Mouse (Mus musculus) cerebellum, postnatal 14 days (tissue): Measurements from ENCODE around the gene Itpr2.

ENCODE experiments used
- DNase-seq, 2 experiments: peaks; one replicate each; pipeline ENCODE4 v3.0.0; 2021; ENCODE audit warnings: mixed read lengths in 2 of 2

The Itpr2 gene

GRCm38 (mm10) chr6:146140171-146140570, 361.9 kb downstream of the Itpr2 start:
- DNase-seq = no peak

GRCm38 (mm10) chr6:146136646-146137045, 365.4 kb downstream of the Itpr2 start:
- peak in 1 of 2 experiments; percentile 39 for DNase-seq

DNA sequence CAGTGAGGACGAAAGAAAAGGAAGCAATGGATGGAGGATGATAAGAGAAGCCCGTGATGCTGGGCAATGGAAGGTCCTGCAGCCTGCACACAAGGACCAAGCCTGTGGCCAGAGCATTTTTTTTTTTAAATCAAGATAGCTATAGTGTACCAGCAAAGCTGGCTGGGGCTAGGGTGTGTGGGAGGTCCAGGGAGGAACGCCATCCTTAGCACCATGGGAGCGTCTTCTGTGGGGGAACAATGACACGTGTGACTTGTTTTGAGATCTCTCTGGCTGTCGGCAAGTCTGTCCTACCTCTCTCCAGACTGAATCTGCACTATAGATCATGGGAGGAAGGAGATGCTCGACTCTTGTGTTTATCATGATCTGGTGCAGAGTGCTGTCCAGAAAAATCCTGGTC, 365.8 kb downstream of the Itpr2 start:
- no peak for DNase-seq

DNA sequence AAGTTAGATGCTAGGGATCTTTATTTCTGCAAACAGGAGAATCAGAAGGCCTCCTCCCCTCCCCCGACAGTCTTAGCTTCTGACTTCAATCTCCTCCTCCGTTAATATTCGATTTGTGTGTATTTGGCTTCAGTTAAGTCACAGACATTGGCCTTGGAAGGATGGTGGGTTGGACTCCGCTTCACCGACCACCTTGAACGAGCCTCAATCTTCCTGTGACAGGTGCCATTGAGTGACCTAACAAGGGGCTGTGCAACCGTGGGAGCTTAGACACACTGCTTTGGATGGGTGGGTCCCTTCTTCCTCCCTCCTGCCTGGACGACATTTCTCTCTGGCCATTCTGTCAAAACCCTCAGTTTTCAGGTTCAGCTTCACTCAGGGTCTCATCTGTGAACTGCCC, 366.7 kb downstream of the Itpr2 start:
- no peak for DNase-seq

GRCm38 (mm10) chr6:146133921-146134320, 368.1 kb downstream of the Itpr2 start:
- no peak for DNase-seq

- no peak for DNase-seq
These were observed 373.0 kb downstream of the Itpr2 start for GRCm38 (mm10) chr6:146129066-146129465.

DNA sequence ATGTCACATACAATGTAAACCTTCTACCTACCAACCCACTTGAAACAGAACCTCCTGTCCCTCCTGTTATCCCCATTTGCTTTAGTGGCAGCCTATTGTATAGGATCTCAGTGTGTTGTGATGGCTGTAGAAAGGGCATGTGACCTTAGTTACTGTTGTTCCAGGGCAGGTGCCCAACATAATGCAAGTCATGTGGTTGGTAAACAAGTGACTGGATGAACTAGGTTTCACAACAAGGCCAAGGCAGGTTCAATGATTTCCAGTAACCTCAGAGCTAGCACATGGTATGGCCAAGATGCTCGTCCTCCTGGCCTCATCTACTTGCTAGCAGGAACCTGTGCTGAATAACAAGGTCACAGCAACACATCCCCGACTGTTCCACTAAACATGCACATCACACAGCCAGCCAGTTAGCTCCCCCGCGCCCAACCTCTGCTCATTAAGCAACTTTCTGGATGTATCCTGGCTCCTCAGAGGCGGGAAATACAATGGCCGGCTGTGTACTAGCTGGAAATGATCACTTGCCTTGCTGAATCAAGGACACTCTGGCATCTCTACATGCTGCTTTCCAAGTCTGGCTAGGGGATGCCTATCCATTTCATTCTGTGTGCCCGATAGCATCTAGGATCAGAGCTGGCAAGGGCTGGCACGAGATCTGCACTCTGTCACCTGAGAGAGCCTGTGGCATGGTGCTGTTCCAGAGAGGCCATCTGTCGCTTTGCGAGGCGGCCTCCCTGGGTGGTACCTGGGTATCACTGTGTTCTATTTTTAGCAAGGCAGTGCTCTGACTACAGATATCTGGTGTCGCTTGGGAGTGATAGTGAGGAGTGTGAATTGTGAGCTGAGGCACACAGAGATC, 375.0 kb downstream of the Itpr2 start:
- peak; percentile 88 to 94 for DNase-seq

GRCm38 (mm10) chr6:146125621-146126020, 376.4 kb downstream of the Itpr2 start:
- DNase-seq = no peak

DNA sequence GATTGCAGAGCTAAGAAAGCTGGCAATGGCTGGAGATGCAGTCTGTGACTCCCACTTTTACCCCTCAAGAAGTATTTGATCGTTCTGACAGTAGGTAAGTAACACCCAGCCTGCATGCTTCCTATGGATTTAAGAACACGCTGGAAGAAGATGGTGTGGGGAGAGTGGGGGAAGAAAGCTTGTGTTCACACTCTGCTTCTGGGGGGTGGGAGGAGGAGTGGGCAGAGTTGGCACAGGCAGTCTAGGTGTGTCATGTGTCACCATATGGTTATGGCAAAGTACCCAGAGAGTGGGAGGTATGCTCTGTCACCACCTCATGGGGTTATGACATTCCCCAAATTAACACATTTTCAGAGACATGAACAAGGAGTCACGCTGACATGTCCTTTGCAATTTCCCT, 377.5 kb downstream of the Itpr2 start:
- no peak for DNase-seq

DNA sequence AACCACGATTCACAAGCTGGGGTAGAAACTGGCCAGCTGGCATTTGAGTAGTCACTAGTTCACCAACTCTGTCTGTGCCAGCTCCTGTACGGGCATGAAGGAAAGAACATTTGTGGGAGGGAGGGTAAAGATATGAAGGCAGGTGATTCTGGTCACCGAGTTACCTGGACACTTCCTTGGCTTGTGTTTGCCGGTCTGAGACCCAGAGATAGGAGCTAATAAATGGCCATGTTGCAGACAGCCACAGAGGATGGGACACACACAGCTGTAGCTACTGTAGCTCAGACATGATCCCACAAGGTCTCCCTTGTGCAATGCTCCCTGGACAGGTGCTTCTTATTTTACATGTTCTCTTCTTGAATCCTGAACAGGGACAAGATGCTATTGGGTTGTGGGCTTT, 378.4 kb downstream of the Itpr2 start:
- DNase-seq = no peak

DNA sequence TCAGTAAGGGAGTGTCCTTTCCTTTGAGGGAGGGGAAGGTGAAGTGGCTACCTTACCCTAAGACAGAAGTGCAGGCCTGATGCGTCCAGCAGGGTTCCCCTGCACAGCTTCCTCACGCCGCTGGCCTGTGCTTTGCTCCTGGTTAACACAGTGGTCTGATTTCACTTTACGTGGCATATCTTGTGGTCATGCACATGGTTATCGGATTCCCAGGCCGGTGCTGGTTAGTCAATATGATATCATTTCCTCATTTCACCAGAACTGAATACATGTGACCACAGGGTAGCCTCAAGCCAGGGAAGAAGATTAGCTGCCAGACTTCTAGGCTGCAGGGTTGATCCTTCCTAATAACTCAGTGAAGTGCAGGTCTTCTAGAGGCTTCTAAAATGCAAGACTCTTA, 381.9 kb downstream of the Itpr2 start:
- DNase-seq = no peak

DNA sequence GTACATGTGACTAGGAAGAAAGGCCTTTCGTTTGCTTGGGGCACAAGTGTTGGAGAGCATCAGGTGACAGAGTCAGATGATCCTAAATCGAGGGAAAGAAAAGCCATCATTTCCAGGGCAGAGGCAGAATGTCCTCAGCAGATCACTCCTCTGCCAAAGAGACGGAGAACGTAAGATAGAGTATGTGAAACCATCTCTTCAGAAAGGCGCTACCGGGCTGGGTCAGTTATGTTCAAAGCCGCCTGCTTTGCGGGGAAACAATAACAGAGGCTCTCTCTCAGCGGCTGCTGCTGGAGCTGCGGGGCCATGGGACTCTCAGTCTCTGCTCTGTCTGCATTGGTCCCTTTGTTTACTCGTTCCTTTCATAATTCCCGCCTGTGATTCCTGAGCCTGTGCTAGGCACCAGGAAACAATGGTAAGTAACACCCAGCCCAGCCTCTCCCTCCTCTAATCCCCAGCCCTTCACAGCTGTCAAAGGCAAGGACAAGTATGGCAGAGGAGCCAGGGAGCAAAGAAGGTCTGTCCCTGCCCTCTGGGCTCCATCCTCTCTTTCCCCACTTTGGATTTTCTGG, 387.2 kb downstream of the Itpr2 start:
- no peak for DNase-seq

DNA sequence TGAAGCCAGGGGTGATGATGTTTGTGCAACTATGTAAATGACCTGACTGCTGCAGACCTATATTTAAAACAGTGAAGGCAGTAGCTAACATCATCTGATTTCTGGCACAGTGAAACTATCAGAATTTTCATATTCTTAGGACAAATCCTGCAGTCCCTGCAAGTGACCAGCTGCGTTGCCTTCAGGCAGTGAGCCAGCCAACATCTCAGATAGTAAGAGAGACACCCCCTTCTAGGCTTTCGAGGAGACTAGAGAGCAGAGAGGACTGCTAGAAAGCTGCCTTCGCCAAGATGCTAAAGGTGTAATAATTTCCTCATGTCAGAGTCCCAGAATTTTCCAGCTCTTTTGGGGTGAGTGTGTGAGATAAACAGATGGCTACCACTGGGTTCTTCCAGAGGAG, 388.0 kb downstream of the Itpr2 start:
- DNase-seq = no peak

DNA sequence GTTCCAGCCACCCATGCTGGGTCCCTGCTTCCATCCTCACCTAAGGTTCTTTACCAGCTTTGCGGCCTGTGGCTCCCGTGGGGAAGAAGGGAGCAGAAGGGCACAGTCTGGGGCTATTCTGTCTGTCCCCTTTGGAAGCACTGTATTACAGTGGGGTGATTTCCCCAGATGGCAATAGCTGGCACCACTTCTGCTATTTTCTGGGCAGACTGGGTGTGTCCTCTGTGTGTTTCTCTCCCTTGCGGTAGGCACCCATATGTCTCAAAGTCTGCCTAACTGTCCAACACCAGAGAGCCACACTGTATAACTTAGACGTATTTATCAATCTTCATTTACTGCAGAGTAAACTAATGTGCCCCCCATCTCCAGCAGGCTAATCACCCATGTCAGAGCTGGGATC, 388.9 kb downstream of the Itpr2 start:
- DNase-seq = no peak

GRCm38 (mm10) chr6:146112211-146112610, 389.8 kb downstream of the Itpr2 start:
- peak in 1 of 2 experiments; percentile 35 for DNase-seq

DNA sequence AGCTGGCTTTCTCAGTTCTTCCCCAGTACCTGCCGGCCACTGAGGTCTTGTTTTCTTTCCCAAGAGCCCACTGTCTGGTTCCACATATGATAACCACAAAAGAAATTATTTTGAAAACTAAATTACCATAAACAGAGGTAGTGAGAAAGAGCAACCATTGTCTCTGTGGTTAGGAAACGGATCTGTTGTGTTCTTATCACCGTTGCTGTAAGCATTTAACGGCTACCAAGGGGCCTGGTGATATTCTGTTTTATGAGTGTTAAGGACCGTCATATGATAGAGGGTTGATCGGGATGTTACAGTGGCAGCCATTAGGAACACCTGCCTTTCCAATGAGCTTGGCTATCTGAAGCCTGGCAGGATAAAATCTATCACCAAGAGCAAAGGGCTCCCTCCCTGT, 390.2 kb downstream of the Itpr2 start:
- no peak for DNase-seq

DNA sequence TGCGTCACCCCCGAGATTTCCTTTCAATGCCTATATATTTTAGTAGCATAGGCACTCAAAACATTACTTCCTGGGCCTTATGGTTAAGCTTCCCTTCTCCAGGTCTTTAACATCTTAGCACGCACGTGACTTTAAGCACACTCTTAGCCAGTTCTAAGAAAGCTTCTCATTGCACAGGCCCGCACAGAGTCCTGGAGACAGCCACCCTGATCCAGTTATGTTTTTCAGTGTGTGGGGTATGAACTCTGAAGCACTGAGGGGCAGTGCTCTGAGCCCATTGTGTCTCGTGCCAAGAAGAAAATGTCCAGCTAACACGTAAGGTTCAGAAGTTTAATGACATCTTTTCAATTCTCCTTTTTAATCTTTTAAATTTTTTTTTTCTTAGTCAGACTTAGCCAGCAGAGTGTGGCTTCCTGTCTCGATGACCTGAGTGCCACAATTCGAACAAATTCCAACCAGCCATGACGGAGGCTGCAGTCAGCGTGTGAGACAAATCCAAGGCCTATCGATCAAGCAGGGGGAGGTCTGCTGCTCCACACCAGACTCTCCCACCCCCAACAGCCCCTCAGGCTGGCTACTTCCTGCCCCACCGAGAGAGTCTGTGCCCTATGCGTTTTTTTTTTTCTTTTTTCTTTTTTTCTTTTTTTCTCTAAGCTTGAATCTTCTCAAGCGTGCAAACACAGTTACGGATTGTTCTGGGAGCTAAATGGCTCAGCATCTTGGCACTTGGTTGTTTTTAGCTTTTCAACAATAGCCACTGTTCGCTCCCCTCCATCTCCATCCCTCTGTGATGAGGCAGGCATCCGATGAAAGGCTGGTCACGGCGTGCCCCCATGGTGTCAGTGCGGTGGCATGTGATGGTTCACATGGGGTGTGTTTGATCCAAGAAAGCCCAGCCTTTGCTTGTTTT, 390.9 kb downstream of the Itpr2 start:
- no peak for DNase-seq

- DNase-seq = no peak
These were observed 391.6 kb downstream of the Itpr2 start for GRCm38 (mm10) chr6:146110425-146110824.

DNA sequence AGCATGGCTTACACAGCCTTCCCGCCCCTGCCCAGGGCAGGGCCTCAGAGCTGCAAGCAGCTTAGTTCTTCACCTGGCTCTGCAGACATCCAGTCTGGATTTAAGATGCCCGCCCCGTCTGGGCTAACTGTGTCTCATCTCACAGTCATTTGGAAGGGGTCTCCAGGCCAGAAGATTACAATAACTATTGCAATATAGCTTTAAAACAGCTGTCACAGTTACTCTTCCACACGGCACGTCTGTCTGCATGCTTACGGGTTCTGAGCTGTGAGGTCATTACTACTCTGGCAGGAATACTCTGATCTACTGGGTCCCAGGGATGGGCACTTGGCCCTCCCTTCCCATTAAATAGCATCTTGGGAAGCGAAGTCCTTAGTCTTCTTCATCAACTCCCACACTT, 393.3 kb downstream of the Itpr2 start:
- DNase-seq = no peak

DNA sequence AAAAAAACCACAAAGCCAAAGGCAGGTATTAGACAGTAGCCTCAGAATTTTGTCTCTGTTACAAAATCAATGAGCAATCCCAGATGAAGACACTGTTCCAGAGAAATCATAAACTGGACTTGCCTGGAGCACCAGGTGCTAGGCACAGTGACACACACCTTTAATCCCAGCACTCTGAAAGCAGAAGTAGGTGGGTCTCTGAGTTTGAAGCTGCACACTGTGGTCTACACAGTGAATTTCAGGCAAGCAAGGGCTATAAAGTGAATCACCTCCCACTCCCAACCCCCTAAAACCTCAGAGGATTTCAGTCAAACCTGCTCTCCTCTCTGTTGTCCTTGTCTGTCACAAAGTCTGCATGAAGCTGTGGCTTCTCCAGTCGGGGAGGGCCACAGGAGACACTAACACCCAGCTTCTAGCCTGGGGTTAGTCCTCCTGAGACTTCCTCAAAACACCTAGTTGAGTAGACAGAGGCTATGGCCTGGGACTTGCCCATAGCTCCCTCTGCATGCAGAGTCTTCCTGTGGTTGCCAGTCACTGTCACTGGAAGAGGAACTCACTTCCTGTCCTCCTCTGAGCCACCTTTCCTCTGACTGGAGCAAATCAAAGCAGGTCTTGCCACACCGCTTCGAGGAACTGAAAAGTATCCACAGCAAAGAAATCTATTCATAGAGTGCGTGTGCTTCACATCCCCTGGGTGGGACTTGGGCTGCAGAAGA, 394.7 kb downstream of the Itpr2 start:
- DNase-seq = no peak

DNA sequence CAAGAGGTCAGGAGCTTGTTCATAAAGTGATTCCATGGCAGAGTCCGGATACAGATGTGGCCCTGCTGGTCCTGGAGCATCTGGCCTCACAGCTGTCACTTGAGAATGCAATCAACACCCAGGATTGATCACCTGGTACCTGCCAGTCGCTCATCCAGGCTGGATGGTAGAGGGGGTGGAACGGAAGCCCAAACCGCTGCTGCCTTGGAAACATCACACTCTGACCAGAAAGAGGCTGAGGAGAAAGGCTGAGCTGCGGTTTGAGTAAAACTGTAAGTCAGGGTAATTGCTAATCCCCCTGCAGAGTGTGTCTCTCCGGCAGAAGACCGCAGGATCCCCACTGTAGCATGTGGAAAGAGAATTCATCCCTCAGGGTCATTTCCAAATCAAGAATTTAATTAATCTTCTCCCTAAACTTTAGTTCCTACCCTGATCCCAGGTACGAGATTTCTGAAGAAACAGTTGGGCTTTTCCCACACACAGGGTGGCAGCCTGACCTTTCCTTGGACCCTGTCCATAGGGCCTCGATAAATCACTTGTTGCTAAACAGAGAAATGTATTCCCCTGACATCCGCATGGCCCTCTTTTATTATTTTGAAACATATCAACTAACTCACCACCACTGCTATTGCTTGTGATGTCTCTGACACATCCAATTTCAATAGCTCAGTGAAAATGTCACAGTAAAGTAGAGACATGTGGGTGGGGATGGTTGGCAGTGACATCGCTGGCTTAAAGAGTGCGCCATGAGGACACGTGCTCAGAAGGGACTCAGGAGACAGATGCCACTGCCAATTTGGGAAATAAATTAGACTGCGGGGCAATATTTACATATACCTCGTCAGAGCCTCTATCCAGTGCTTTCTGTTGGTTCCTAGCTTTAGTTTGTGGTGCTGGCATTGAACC, 418.7 kb downstream of the Itpr2 start:
- no peak for DNase-seq

DNA sequence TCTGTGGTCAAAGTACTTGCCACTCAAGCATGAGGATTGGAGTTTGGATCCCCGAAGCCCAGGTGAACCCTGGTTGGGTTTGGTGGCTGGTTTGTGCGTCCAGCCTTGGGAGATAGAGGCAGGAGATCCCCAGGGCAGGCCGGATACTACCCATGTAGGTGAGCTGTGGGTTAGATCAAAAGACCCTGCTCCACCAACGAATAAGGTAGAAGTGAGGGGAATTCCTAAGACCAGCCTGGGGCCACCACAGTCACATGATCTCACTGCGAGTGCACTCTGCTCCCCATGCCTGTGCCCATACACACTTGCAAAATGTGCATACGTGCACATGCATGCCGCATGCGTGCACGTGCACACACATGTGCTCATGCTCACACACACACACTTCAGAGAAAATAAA, 419.5 kb downstream of the Itpr2 start:
- DNase-seq = no peak
